Mouse (Mus musculus): ENCODE measurements around the gene Kbtbd13. TPM values are rescaled to one million over a fixed set of nuclear protein-coding genes. Genes with fewer than 3 reads are reported as not detected.
A peak's percentile ranks its signal among the peaks of the same experiment; 100 is the strongest.

Kbtbd13 gene
- polyA plus RNA-seq, 1 experiment from 2014 or later = 0.52 TPM

DNA sequence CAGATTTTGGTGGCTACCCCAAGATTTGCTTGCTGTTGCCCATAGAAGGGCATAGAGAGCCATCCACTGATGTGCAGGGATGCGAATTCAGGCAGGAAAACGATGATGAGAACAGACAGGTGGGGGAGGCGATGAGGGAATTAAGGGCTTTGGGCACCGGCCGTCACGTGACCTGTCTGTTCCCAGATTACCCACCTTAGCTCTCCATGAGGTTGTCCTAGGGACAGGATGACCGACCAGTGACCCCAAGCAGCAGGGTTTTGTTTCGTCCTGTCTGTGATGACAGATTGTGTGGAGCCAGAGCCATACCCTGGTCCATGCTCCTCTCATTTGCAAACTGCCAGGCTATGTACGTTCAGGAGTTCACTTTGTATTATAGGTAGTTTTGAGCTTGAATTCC lies 27.8 kb downstream of the Kbtbd13 start:
- Histone ChIP-seq H3K4me1 (replicated peaks; ENCODE audit: control insufficient read depth, insufficient read depth, low read length) (no peaks in the 10 kb centered on the region), H3K27me3 (ENCODE audit: control insufficient read depth, insufficient read depth, low read length) (no peaks in the 10 kb centered on the region), H3K9ac (no peak overlapping the region), H3K9me3 (ENCODE audit: control insufficient read depth, low read length) (no peaks in the 10 kb centered on the region), H3K36me3 (replicated peaks; ENCODE audit: control insufficient read depth, insufficient read depth) (peaks cover 61% of the 10 kb centered on the region), H3K27ac (no peak overlapping the region), H3K4me3 (replicated peaks; ENCODE audit: low read length) (no peak overlapping the region), H3K4me2 (replicated peaks) (no peak overlapping the region)
- ATAC-seq (ENCODE audit: low FRiP score) (no peak), DNase-seq (ENCODE audit: low spot score) (no peak)
- WGBS = 74% methylated on average over 9 of the region's 9 CpGs

DNA sequence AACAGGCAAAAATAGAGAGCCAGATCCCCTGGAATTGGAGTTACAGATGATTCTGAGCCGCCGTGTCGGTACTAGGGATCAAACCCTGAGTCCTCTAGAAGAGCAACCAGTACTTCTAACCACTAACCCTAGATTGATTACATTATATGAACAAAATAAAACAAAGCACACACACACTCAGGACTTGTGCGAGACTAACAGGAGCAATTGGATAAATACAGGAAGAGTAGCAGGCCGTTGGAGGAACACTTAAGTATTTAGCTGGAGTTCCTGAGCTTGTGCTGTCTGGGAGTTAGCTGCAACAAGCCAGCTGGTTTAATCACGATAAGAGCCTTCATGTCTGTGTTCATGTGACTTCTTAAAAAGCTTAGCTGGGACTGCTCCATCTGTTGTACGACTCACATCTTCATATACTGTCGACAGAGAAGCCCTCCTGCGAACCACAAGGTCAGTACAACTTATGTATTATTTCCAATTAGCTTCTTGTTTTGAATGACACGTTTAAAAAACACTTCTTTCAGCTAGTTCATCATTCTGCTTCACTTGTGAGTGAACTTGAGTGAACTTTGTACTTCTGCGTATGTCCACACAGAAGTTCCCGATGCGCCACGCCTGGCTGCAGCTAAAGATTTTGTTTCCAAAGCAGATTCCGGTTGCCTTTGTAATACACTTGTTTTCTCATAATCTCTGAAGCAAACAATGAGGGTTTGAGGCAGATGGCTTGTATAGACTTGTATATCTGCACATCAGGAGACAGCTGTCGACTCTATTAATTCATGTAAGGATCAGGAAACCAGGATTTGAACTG lies 30.6 kb downstream of the Kbtbd13 start, which contains the start of gene Ubap1l:
Ubap1l (plus strand) TSS at position 401 of the 808 bp plus-strand sequence.
- Histone ChIP-seq H3K27ac (no peak within 1 kb of the TSS), H3K4me2 (replicated peaks) (no peak within 1 kb of the TSS), H3K9me3 (ENCODE audit: control insufficient read depth, low read length) (no peaks in the 10 kb centered on the region), H3K9ac (no peak within 1 kb of the TSS), H3K27me3 (ENCODE audit: control insufficient read depth, insufficient read depth, low read length) (no peaks in the 10 kb centered on the region), H3K4me3 (replicated peaks; ENCODE audit: low read length) (no peak within 1 kb of the TSS), H3K4me1 (replicated peaks; ENCODE audit: control insufficient read depth, insufficient read depth, low read length) (no peaks in the 10 kb centered on the region), H3K36me3 (replicated peaks; ENCODE audit: control insufficient read depth, insufficient read depth) (peaks cover 85% of the 10 kb centered on the region)
- WGBS = 91% methylated on average over 16 of the region's 16 CpGs
- DNase-seq (ENCODE audit: low spot score) (no peak), ATAC-seq (ENCODE audit: low FRiP score) (no peak)

- DNase-seq (ENCODE audit: low spot score) (no peak), ATAC-seq (ENCODE audit: low FRiP score) (no peak)
- WGBS = 94% methylated on average over 1 of the region's 1 CpGs
- H3K27ac ChIP-seq = no peak overlapping the region
- peaks cover 82% of the 10 kb centered on the region for H3K36me3 ChIP-seq (replicated peaks; ENCODE audit: control insufficient read depth, insufficient read depth)
- no peaks in the 10 kb centered on the region for H3K27me3 ChIP-seq (ENCODE audit: control insufficient read depth, insufficient read depth, low read length)
- H3K9me3 ChIP-seq (ENCODE audit: control insufficient read depth, low read length) = no peaks in the 10 kb centered on the region
- H3K9ac ChIP-seq = no peak overlapping the region
- H3K4me1 ChIP-seq (replicated peaks; ENCODE audit: control insufficient read depth, insufficient read depth, low read length) = no peaks in the 10 kb centered on the region
- H3K4me2 ChIP-seq (replicated peaks) = no peak overlapping the region
- H3K4me3 ChIP-seq (replicated peaks; ENCODE audit: low read length) = no peak overlapping the region
These were observed 32.4 kb downstream of the Kbtbd13 start for GRCm38 (mm10) chr9:65358956-65359480.

- H3K27ac ChIP-seq = no peak overlapping the region
- WGBS = 94% methylated on average over 2 of the region's 2 CpGs
- H3K9ac ChIP-seq = no peak overlapping the region
- peaks cover 71% of the 10 kb centered on the region for H3K36me3 ChIP-seq (replicated peaks; ENCODE audit: control insufficient read depth, insufficient read depth)
- no peak for ATAC-seq (ENCODE audit: low FRiP score)
- no peaks in the 10 kb centered on the region for H3K27me3 ChIP-seq (ENCODE audit: control insufficient read depth, insufficient read depth, low read length)
- no peak for DNase-seq (ENCODE audit: low spot score)
- H3K9me3 ChIP-seq (ENCODE audit: control insufficient read depth, low read length) = no peaks in the 10 kb centered on the region
- no peak overlapping the region for H3K4me3 ChIP-seq (replicated peaks; ENCODE audit: low read length)
- H3K4me2 ChIP-seq (replicated peaks) = no peak overlapping the region
- no peaks in the 10 kb centered on the region for H3K4me1 ChIP-seq (replicated peaks; ENCODE audit: control insufficient read depth, insufficient read depth, low read length)
These were observed 34.5 kb downstream of the Kbtbd13 start for GRCm38 (mm10) chr9:65356971-65357370.

- DNase-seq (ENCODE audit: low spot score) (no peak), ATAC-seq (ENCODE audit: low FRiP score) (no peak)
- no peak overlapping the region for H3K4me3 ChIP-seq (replicated peaks; ENCODE audit: low read length)
- no peaks in the 10 kb centered on the region for H3K9me3 ChIP-seq (ENCODE audit: control insufficient read depth, low read length)
- no peaks in the 10 kb centered on the region for H3K27me3 ChIP-seq (ENCODE audit: control insufficient read depth, insufficient read depth, low read length)
- no peak overlapping the region for H3K27ac ChIP-seq
- peaks cover 67% of the 10 kb centered on the region for H3K36me3 ChIP-seq (replicated peaks; ENCODE audit: control insufficient read depth, insufficient read depth)
- 86% methylated on average over 7 of the region's 7 CpGs for WGBS
- no peak overlapping the region for H3K4me2 ChIP-seq (replicated peaks)
- H3K9ac ChIP-seq = no peak overlapping the region
- H3K4me1 ChIP-seq (replicated peaks; ENCODE audit: control insufficient read depth, insufficient read depth, low read length) = no peaks in the 10 kb centered on the region
These were observed 34.9 kb downstream of the Kbtbd13 start for GRCm38 (mm10) chr9:65356561-65356960.

- Histone ChIP-seq H3K27ac (no peak overlapping the region), H3K27me3 (ENCODE audit: control insufficient read depth, insufficient read depth, low read length) (no peaks in the 10 kb centered on the region), H3K4me3 (replicated peaks; ENCODE audit: low read length) (no peak overlapping the region), H3K4me2 (replicated peaks) (no peak overlapping the region), H3K36me3 (replicated peaks; ENCODE audit: control insufficient read depth, insufficient read depth) (peaks cover 35% of the 10 kb centered on the region), H3K9me3 (ENCODE audit: control insufficient read depth, low read length) (no peaks in the 10 kb centered on the region), H3K4me1 (replicated peaks; ENCODE audit: control insufficient read depth, insufficient read depth, low read length) (peaks cover 3% of the 10 kb centered on the region; the same call in 1 of the 2 replicates), H3K9ac (no peak overlapping the region)
- WGBS = 90% methylated on average over 5 of the region's 5 CpGs
- ATAC-seq (ENCODE audit: low FRiP score) (no peak), DNase-seq (ENCODE audit: low spot score) (no peak)
These were observed 38.2 kb downstream of the Kbtbd13 start for GRCm38 (mm10) chr9:65353251-65353650.

- H3K36me3 ChIP-seq (replicated peaks; ENCODE audit: control insufficient read depth, insufficient read depth) = no peaks in the 10 kb centered on the region
- peak overlapping the region; percentile 91 for H3K4me2 ChIP-seq (replicated peaks)
- H3K27ac ChIP-seq = 0 out of 2 replicates have a peak overlapping the region, but pooled peaks have one; percentile 92
- peaks cover 15% of the 10 kb centered on the region for H3K4me1 ChIP-seq (replicated peaks; ENCODE audit: control insufficient read depth, insufficient read depth, low read length)
- no peak for ATAC-seq (ENCODE audit: low FRiP score)
- H3K9me3 ChIP-seq (ENCODE audit: control insufficient read depth, low read length) = no peaks in the 10 kb centered on the region
- H3K9ac ChIP-seq = peak overlapping the region; percentile 96
- DNase-seq (ENCODE audit: low spot score) = no peak
- H3K4me3 ChIP-seq (replicated peaks; ENCODE audit: low read length) = peak overlapping the region; percentile 99
- 51% methylated on average over 8 of the region's 8 CpGs for WGBS
- H3K27me3 ChIP-seq (ENCODE audit: control insufficient read depth, insufficient read depth, low read length) = no peaks in the 10 kb centered on the region
These were observed 44.2 kb downstream of the Kbtbd13 start for GRCm38 (mm10) chr9:65347112-65347850.

DNA sequence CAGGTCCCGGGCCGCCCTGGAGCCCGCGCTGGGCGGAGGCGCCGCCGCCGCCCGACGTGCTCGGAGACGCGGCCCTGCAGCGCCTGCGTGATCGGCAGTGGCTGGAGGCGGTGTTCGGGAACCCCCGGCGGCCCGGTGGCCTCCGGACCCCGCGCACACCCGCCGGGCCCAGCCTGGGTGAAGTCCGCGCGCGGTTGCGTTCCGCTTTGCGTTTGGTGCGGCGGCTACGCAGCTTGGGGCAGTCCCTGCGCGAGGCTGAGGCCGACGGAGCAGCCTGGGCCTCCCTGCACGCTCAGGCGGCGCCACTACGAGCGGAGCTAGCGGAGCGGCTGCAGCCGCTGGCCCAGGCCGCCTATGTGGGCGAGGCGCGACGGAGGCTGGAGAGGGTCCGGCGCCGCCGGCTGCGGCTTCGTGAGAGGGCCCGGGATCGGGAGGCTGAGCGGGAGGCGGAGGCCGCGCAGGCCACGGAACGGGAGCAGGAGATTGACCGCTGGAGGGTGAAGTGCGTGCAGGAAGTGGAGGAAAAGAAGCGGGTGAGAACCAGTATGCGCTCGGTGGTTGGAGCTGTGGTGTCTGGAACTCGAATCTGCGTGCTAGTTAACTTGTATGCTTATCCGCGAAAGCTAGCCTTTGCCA lies 44.9 kb downstream of the Kbtbd13 start:
- Histone ChIP-seq H3K27ac (peak overlapping the region; percentile 92), H3K4me1 (replicated peaks; ENCODE audit: control insufficient read depth, insufficient read depth, low read length) (peaks cover 15% of the 10 kb centered on the region), H3K27me3 (ENCODE audit: control insufficient read depth, insufficient read depth, low read length) (no peaks in the 10 kb centered on the region), H3K9me3 (ENCODE audit: control insufficient read depth, low read length) (no peaks in the 10 kb centered on the region), H3K4me2 (replicated peaks) (peak overlapping the region; percentile 91), H3K4me3 (replicated peaks; ENCODE audit: low read length) (peak overlapping the region; percentile 99), H3K9ac (peak overlapping the region; percentile 96), H3K36me3 (replicated peaks; ENCODE audit: control insufficient read depth, insufficient read depth) (no peaks in the 10 kb centered on the region)
- ATAC-seq (ENCODE audit: low FRiP score) (peak; percentile 62), DNase-seq (ENCODE audit: low spot score) (no peak)
- WGBS = under 1% methylated on average over 73 of the region's 77 CpGs

All from hindbrain, embryonic 14.5 days (tissue).